Mouse (Mus musculus): ENCODE results near the gene Olr1.
A peak's percentile ranks its signal among the peaks of the same experiment; 100 is the strongest.

The Olr1 gene

DNA sequence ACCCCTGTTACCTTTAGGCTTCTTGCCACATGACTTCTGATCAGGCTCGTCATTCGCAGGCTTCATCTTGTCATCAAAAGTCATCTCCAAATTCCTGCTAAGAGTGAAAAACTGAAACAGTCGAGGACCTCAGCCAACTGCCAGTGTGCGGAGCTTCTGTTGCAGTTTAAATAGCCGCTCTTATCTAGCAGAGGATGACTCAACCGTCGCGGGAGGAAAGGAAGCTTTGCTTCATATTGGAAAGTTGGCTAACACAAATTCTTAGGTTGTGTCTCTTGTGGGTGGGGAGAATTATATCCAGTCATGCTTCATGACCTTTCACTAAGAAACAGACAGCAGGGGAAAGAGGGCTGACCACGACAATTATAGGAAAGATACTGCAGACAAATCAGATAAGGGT lies at the start of gene Olr1:
Gene Olr1 (minus strand): TSS at position 142 of the 400 bp plus-strand sequence.
- no peak for DNase-seq

- DNase-seq: no peak
Observed at GRCm38 (mm10) chr6:129548009-129548408, 41.0 kb upstream of the Olr1 start.

GRCm38 (mm10) chr6:129547277-129547676 lies 40.3 kb upstream of the Olr1 start:
- DNase-seq: no peak

DNA sequence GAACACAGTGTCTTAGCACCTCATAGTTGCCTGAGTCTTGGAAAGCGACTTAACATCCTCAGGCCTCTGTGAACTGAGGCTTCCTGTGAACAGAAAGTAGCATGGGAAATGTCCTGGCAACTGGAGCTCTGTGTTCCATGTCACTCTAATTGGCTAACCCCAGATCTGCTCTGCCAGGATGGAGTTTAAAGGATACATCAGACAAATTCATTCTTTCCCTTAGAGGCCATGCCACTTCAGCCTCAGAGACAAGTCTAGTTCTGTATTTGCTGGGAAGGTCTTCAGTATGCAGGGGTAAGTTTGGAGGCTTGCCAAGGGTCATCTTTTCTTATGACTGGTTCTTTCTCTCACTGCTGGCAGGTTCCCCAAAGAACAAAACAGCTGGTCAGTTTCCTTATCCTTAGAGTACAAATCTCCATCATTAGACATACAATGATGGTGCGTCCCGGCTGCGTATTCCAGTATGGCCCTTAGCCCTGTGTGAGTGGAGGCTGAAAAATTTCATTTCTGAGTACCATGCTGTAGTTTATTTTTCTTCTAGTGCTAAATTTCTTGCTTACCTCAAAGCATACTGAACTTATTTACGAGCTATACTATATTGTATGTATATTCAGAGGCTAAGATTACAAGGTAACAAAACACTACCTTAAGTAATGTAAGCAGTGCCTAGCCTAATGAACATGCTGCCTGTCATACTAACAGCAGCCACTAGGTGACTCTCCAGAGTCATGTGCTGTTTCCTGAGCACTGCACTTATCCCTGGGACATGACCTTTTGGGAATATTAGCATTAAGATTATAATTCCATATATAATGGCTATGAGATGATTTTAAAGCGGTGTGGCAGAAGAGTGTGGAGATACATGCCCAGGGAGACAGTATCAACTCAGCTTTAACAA lies 37.0 kb upstream of the Olr1 start:
- peak; percentile 64 for DNase-seq

- DNase-seq: no peak
Observed at GRCm38 (mm10) chr6:129542540-129542939, 35.6 kb upstream of the Olr1 start.

- no peak for DNase-seq
Observed at GRCm38 (mm10) chr6:129541931-129542330, 35.0 kb upstream of the Olr1 start.

- DNase-seq: no peak
Observed at GRCm38 (mm10) chr6:129538555-129538954, 31.6 kb upstream of the Olr1 start.

GRCm38 (mm10) chr6:129535723-129536122 lies 28.8 kb upstream of the Olr1 start:
- DNase-seq: no peak

DNA sequence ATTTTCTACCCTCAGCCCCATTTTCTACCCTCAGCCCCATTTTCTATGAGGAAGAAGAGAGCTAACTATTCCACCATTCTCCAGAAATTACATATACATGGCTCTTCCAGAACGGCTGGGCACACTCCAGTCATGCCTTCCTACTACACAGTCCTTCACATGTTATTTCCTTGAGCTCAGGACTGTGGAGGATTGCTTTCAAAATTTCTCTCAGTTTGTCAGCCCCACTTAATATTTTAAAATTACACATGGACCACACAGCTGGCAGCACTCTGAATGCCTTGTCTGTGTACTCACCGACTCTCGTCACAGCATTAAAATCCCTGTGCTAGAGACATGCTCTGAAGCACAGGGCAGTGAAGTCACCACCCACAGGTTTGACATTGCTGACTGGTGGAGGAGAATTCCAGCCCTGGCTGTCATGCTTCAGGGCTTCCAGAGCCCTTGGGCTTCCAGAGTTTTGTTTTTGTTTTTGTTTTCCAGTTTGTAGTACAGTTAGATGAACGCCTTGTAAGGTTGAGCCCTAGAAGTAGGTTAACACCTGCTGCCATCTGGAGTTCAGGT lies 27.7 kb upstream of the Olr1 start:
- no peak for DNase-seq

DNA sequence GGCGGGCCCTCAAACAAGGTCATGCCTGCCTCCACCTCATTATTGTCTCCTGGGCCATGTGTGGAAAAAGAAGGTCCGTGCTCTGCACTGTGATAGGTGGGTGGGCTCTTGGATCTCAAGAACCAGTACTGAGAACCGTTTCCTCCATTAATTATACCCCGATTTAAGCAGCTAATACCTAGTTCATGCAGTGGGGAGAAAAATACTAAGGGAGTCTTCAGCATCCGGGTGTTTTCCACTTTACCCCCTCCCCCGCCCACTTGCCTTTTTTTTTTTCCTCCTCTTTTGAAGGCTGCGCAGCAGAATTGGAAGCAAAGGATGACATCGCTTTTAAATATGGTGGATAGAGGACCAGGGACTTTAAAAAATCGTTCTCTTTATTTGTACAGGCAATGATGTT lies 27.1 kb upstream of the Olr1 start:
- DNase-seq: no peak

DNA sequence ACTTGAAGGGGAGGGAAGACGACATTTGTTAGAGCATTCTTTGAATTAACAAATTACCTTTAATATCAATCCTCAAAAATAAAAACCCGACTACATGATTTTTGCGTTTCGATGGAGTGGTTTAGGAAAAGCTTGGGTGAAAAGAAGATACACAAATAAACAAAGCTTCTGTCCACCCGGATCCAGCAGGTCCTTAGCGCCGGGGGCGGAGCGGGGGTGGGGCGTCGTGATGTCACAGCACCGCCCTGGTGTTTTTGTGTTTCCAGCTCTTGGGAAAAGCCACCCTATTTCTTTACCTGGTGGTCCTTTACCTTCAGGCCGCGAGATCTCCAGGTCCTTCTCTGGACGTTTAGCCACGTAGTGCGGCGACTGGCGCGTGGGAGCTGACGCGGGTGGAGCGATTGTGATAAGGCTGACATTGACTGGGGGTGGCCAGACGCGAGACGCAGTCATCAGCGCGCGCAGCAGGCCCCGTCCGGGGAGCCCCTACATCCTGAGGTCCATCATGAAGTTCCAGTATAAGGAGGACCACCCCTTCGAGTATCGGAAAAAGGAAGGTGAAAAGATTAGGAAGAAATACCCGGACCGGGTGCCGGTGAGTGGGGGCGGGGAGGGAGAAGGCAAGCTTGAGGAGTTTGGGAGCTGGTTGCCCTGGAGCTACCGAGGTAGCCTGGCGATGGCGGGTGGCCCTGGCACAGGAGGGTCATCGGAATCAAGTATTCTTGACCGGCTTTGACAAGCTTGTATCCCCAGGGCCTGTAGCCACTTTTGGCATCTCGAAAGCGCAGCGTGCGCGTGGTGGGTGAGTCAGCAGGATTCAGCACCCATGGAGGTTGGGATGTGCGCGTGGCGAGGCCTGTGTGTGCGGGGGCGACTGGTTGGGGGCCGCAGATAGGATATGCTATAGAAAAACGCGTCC lies 26.2 kb upstream of the Olr1 start, which contains the start of gene Gabarapl1:
Gene Gabarapl1 (plus strand): TSS at position 219 of the 919 bp plus-strand sequence.
- DNase-seq: peak; percentile 89

- DNase-seq: peak; percentile 46
Observed at GRCm38 (mm10) chr6:129532556-129532941, 25.6 kb upstream of the Olr1 start.

DNA sequence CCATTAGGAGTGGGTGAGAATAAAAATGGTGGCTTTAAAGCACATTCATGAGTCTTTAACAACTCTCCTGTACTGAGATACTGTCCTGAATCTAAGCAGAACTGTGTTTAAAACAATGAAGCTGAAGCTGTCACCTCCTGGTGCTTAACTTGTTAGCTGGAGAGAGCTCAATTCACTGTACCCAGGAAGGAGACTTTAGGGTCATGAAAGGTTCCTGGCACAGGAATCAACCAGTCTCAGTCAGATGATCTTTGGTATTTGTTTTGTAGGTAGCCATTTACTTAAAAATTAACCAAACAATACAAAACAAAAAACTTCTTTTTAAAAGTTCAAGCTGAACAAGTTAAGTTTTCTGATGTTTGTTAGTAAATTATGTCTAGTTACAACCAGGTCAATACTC lies 23.3 kb upstream of the Olr1 start:
- DNase-seq: no peak

GRCm38 (mm10) chr6:129529605-129530004 lies 22.6 kb upstream of the Olr1 start:
- DNase-seq: no peak

DNA sequence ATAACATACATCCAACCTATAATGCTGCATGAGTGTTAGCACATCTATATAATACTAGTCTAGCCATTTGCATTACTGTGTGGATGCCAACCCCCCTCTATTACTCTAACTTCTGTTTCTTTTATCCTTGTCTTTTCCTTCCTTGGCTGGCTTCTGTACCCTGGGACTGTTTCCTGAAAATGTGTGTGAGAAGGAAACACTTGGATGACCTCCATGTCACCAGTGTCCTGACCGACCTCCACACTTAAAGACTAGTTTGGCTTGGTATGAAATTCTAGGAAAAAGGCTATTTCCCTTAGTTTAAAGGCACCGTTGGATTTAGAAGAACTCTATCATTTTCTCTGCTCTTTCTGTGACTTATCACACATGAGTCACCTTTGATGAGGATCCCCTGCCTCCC lies 20.5 kb upstream of the Olr1 start:
- DNase-seq: no peak

DNA sequence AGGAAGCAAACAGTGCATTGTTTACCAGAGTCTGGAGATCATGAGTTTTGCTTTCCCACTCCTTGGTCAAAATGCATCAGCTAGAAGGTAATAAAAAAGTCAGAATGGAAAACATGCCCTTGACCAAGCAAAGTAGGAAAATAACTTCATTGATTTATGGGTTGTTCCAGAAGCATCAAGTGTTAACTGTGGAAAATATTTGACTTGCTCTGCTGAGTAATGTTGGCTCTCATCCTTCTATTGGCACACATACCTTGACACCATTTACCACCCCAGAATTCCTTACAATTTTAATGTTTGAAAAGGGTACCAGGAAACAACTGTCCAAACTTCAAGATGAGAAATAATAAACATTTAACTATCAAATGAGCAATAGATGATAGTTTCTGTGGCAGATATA lies 19.1 kb upstream of the Olr1 start:
- DNase-seq: no peak

GRCm38 (mm10) chr6:129517752-129518408 lies 10.9 kb upstream of the Olr1 start:
- DNase-seq: no peak

DNA sequence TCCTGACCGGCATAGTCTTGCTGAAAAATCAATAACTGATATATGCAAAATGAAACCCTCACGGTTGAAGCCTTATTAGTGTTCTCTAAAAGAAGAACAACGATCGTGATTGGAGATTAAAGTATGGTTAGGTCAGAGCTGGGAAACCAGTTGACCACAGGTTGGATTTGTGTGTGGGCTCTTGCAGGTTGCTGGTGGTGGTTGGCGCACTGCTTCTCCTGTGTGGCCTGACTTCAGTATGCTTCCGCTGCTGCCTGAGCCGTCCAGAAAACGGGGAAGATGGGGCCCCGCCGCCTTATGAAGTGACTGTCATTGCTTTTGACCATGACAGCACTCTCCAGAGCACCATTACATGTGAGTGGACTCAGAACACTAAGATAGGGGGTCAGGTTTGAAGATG lies 9.4 kb upstream of the Olr1 start:
- DNase-seq: no peak

DNA sequence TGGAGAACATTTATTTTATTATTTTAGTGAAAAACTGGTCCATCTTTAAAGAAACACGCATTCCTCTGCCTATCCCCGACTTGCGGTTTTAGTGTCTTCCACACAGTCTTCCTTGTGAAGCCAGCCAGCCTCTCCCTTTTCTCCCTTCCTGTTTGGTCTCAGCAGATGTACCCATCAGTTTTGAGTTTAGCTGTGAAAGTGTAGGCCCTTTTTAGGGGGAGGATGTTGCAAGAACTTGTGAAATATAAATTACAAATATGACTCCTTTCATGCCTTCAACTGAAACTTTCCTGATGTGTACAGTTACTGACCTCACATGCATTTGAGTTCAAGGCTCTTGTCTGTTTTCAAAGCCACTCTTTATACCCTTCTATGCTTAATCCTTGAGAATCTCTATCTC lies 8.1 kb upstream of the Olr1 start:
- DNase-seq: no peak

DNA sequence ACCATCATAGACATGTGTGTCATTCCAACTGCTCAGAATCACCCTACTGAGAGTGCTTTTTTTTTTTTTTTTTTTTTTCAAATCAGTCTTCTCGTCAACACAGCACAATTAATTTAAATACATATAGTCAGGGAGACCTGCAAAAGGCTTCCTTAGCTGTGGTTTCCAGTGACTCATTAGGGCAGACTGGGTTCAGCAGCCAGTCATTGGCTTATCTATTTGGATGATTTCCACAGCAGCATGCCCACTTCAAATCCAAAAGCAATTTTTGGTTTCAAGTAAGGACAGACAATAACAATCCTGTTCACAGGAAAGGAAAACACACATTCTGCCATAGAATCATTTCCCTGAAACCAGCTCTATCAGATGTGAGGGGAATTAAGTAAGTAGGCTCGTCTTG lies 7.4 kb upstream of the Olr1 start:
- no peak for DNase-seq

GRCm38 (mm10) chr6:129513409-129513808 lies 6.4 kb upstream of the Olr1 start:
- no peak for DNase-seq

- DNase-seq: no peak
Observed at GRCm38 (mm10) chr6:129512868-129513267, 5.9 kb upstream of the Olr1 start.

GRCm38 (mm10) chr6:129512367-129512766 lies 5.4 kb upstream of the Olr1 start, which contains the start of gene Tmem52b:
Gene Tmem52b, plus strand, starts transcription at chr6:129512555.
- no peak for DNase-seq
